Mouse (Mus musculus): ENCODE results near the gene 4930558C23Rik. TPM values are rescaled to one million over a fixed set of nuclear protein-coding genes. Genes with fewer than 3 reads are reported as not detected.
"Not testable (repeated sequence)": the region's sequence is repeated elsewhere in the genome, so short reads cannot be mapped to it uniquely, and the experiment has no call there.

Gene 4930558C23Rik
- polyA plus RNA-seq, 1 experiment from 2014 or later: not detected

- WGBS: 77% methylated on average over 1 of the region's 1 CpGs
Observed at GRCm38 (mm10) chr3:95407728-95408127, 5.1 kb upstream of the 4930558C23Rik start.

GRCm38 (mm10) chr3:95394385-95394784 lies 8.3 kb downstream of the 4930558C23Rik start:
- Histone ChIP-seq H3K9ac (ENCODE audit: low read length) (no peak overlapping the region), H3K9me3 (ENCODE audit: control insufficient read depth, low read length) (no peaks in the 10 kb centered on the region), H3K27me3 (ENCODE audit: control insufficient read depth, insufficient read depth, low read length) (no peaks in the 10 kb centered on the region), H3K36me3 (ENCODE audit: control insufficient read depth, insufficient read depth, low read length) (no peaks in the 10 kb centered on the region), H3K4me2 (no peak overlapping the region), H3K4me3 (ENCODE audit: low read depth, low read length) (no peak overlapping the region), H3K27ac (ENCODE audit: low read depth, low read length) (no peak overlapping the region), H3K4me1 (ENCODE audit: control insufficient read depth, insufficient read depth, low read length) (no peaks in the 10 kb centered on the region)
- 91% methylated on average over 4 of the region's 4 CpGs for WGBS
- no peak for DNase-seq (ENCODE audit: low spot score, missing footprints)
- ATAC-seq (ENCODE audit: low FRiP score): no peak

More at GRCm38 (mm10) chr3:95407728-95408127, 5.1 kb upstream of the 4930558C23Rik start:
- ATAC-seq (ENCODE audit: low FRiP score) (no peak), DNase-seq (ENCODE audit: low spot score, missing footprints) (no peak)
- Histone ChIP-seq H3K4me2 (no peak overlapping the region), H3K4me1 (ENCODE audit: control insufficient read depth, insufficient read depth, low read length) (no peaks in the 10 kb centered on the region), H3K9ac (ENCODE audit: low read length) (no peak overlapping the region), H3K9me3 (ENCODE audit: control insufficient read depth, low read length) (no peaks in the 10 kb centered on the region), H3K36me3 (ENCODE audit: control insufficient read depth, insufficient read depth, low read length) (no peaks in the 10 kb centered on the region), H3K27me3 (ENCODE audit: control insufficient read depth, insufficient read depth, low read length) (no peaks in the 10 kb centered on the region), H3K27ac (ENCODE audit: low read depth, low read length) (no peak overlapping the region), H3K4me3 (ENCODE audit: low read depth, low read length) (no peak overlapping the region)

- H3K27me3 ChIP-seq (ENCODE audit: control insufficient read depth, insufficient read depth, low read length): no peaks in the 10 kb centered on the region
- ATAC-seq (ENCODE audit: low FRiP score) (no peak), DNase-seq (ENCODE audit: low spot score, missing footprints) (no peak)
- no peak overlapping the region for H3K4me3 ChIP-seq (ENCODE audit: low read depth, low read length)
- no peak overlapping the region for H3K27ac ChIP-seq (ENCODE audit: low read depth, low read length)
- H3K4me1 ChIP-seq (ENCODE audit: control insufficient read depth, insufficient read depth, low read length): no peaks in the 10 kb centered on the region
- WGBS: 89% methylated on average over 5 of the region's 5 CpGs
- no peaks in the 10 kb centered on the region for H3K9me3 ChIP-seq (ENCODE audit: control insufficient read depth, low read length)
- H3K4me2 ChIP-seq: no peak overlapping the region
- no peak overlapping the region for H3K9ac ChIP-seq (ENCODE audit: low read length)
- no peaks in the 10 kb centered on the region for H3K36me3 ChIP-seq (ENCODE audit: control insufficient read depth, insufficient read depth, low read length)
Observed at GRCm38 (mm10) chr3:95385401-95386075, 17.1 kb downstream of the 4930558C23Rik start.

GRCm38 (mm10) chr3:95373208-95373607 lies 29.4 kb downstream of the 4930558C23Rik start:
- ATAC-seq (ENCODE audit: low FRiP score) (no peak), DNase-seq (ENCODE audit: low spot score, missing footprints) (no peak)
- no peaks in the 10 kb centered on the region for H3K36me3 ChIP-seq (ENCODE audit: control insufficient read depth, insufficient read depth, low read length)
- H3K4me1 ChIP-seq (ENCODE audit: control insufficient read depth, insufficient read depth, low read length): no peaks in the 10 kb centered on the region
- WGBS: 94% methylated on average over 8 of the region's 10 CpGs
- H3K9me3 ChIP-seq (ENCODE audit: control insufficient read depth, low read length): peaks cover 2% of the 10 kb centered on the region; the same call in 1 of the 2 replicates
- no peak overlapping the region for H3K27ac ChIP-seq (ENCODE audit: low read depth, low read length)
- no peak overlapping the region for H3K4me2 ChIP-seq
- H3K27me3 ChIP-seq (ENCODE audit: control insufficient read depth, insufficient read depth, low read length): no peaks in the 10 kb centered on the region
- H3K9ac ChIP-seq (ENCODE audit: low read length): no peak overlapping the region
- H3K4me3 ChIP-seq (ENCODE audit: low read depth, low read length): no peak overlapping the region

- Histone ChIP-seq H3K9me3 (ENCODE audit: control insufficient read depth, low read length) (no peaks in the 10 kb centered on the region), H3K27ac (ENCODE audit: low read depth, low read length) (no peak overlapping the region), H3K4me3 (ENCODE audit: low read depth, low read length) (no peak overlapping the region), H3K9ac (ENCODE audit: low read length) (no peak overlapping the region), H3K36me3 (ENCODE audit: control insufficient read depth, insufficient read depth, low read length) (no peaks in the 10 kb centered on the region), H3K27me3 (ENCODE audit: control insufficient read depth, insufficient read depth, low read length) (no peaks in the 10 kb centered on the region), H3K4me1 (ENCODE audit: control insufficient read depth, insufficient read depth, low read length) (no peaks in the 10 kb centered on the region), H3K4me2 (no peak overlapping the region)
- no peak for ATAC-seq (ENCODE audit: low FRiP score)
- DNase-seq (ENCODE audit: low spot score, missing footprints): no peak
Observed at GRCm38 (mm10) chr3:95370101-95370500, 32.5 kb downstream of the 4930558C23Rik start.

- not testable (repeated sequence) for ATAC-seq (ENCODE audit: low FRiP score); H3K9me3 ChIP-seq (ENCODE audit: control insufficient read depth, low read length); H3K27ac ChIP-seq (ENCODE audit: low read depth, low read length); H3K36me3 ChIP-seq (ENCODE audit: control insufficient read depth, insufficient read depth, low read length); H3K9ac ChIP-seq (ENCODE audit: low read length); H3K27me3 ChIP-seq (ENCODE audit: control insufficient read depth, insufficient read depth, low read length); H3K4me3 ChIP-seq (ENCODE audit: low read depth, low read length); H3K4me2 ChIP-seq; H3K4me1 ChIP-seq (ENCODE audit: control insufficient read depth, insufficient read depth, low read length)
- WGBS: 83% methylated on average over 3 of the region's 3 CpGs
- DNase-seq (ENCODE audit: low spot score, missing footprints): peak; percentile 19
Observed at GRCm38 (mm10) chr3:95360276-95360675, 42.4 kb downstream of the 4930558C23Rik start.

GRCm38 (mm10) chr3:95357746-95358145 lies 44.9 kb downstream of the 4930558C23Rik start:
- Histone ChIP-seq H3K4me2 (no peak overlapping the region), H3K4me3 (ENCODE audit: low read depth, low read length) (no peak overlapping the region), H3K9ac (ENCODE audit: low read length) (no peak overlapping the region), H3K27ac (ENCODE audit: low read depth, low read length) (no peak overlapping the region), H3K27me3 (ENCODE audit: control insufficient read depth, insufficient read depth, low read length) (no peaks in the 10 kb centered on the region), H3K9me3 (ENCODE audit: control insufficient read depth, low read length) (no peaks in the 10 kb centered on the region), H3K36me3 (ENCODE audit: control insufficient read depth, insufficient read depth, low read length) (peaks cover 6% of the 10 kb centered on the region; the same call in 1 of the 2 replicates), H3K4me1 (ENCODE audit: control insufficient read depth, insufficient read depth, low read length) (0 out of 2 replicates have a peak, but pooled peaks cover 2% of the 10 kb centered on the region)
- WGBS: 95% methylated on average over 2 of the region's 2 CpGs
- ATAC-seq (ENCODE audit: low FRiP score) (no peak), DNase-seq (ENCODE audit: low spot score, missing footprints) (no peak)

- not testable (repeated sequence) for H3K4me1 ChIP-seq (ENCODE audit: control insufficient read depth, insufficient read depth, low read length); H3K36me3 ChIP-seq (ENCODE audit: control insufficient read depth, insufficient read depth, low read length); H3K9me3 ChIP-seq (ENCODE audit: control insufficient read depth, low read length); H3K27ac ChIP-seq (ENCODE audit: low read depth, low read length); H3K27me3 ChIP-seq (ENCODE audit: control insufficient read depth, insufficient read depth, low read length)
- DNase-seq (ENCODE audit: low spot score, missing footprints) (peak; percentile 99), ATAC-seq (ENCODE audit: low FRiP score) (peak; percentile 96)
- peak within 1 kb of the TSS; percentile 53 for H3K4me3 ChIP-seq (ENCODE audit: low read depth, low read length)
- H3K9ac ChIP-seq (ENCODE audit: low read length): peak within 1 kb of the TSS; percentile 59
- peak within 1 kb of the TSS; percentile 33 for H3K4me2 ChIP-seq
- 0% methylated on average over 29 of the region's 57 CpGs for WGBS
Observed at GRCm38 (mm10) chr3:95356701-95357449, 45.8 kb downstream of the 4930558C23Rik start, which contains the start of gene Setdb1. Gene Setdb1, minus strand, starts transcription at chr3:95357202.

GRCm38 (mm10) chr3:95355911-95356544 lies 46.6 kb downstream of the 4930558C23Rik start:
- not testable (repeated sequence) for H3K27ac ChIP-seq (ENCODE audit: low read depth, low read length); H3K27me3 ChIP-seq (ENCODE audit: control insufficient read depth, insufficient read depth, low read length); H3K9me3 ChIP-seq (ENCODE audit: control insufficient read depth, low read length); H3K4me1 ChIP-seq (ENCODE audit: control insufficient read depth, insufficient read depth, low read length); ATAC-seq (ENCODE audit: low FRiP score); DNase-seq (ENCODE audit: low spot score, missing footprints)
- peak overlapping the region; percentile 53 for H3K4me3 ChIP-seq (ENCODE audit: low read depth, low read length)
- H3K9ac ChIP-seq (ENCODE audit: low read length): peak overlapping the region; percentile 59; the same call in 1 of the 2 replicates
- WGBS: 25% methylated on average over 6 of the region's 19 CpGs
- H3K36me3 ChIP-seq (ENCODE audit: control insufficient read depth, insufficient read depth, low read length): peaks cover 10% of the 10 kb centered on the region; the same call in 1 of the 2 replicates
- peak overlapping the region; percentile 33 for H3K4me2 ChIP-seq

Data from midbrain, embryonic 11.5 days (tissue).